Mouse (Mus musculus): ENCODE data around the gene Arhgef15.

GRCm38 (mm10) chr11:68968752-68969151, 11.5 kb upstream of the Arhgef15 start:
- TF ChIP-seq EP300 (IDR thresholded peaks at IDR 0.05; ENCODE audit: low read depth), result no peak
- no peak for TF ChIP-seq CTCF (IDR thresholded peaks at IDR 0.05; ENCODE audit: low read depth)

Data from liver, postnatal 0 days (tissue).